Comparison of ENCODE assay signal across 18 mouse cellular contexts in the genomic region with DNA sequence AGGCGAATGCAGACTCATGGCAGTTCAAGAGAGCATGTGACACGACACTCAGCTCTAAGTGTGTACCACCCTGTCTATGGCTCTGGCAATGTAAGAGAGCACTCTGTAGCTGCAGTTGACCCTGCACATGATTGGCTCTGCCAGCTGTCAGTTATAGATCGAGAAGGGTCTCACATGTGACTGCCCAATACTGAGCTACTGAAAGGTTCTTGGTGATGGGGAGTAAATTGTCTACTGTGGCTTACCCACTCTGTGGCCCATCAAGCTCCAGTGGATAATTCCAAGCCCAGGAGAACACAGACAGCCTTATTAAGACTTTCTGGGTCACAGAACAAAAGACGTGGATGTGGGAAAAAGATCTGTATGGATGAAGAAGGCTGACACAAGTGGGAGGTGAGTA.
"Had no signal": no experiment of that assay in that cellular context is flagged by ENCODE, and none has a peak within 500 bp of the region (broad histone marks: within the 10 kb centered on the region; RNA-seq: fewer than 3 reads in every experiment).

No protein-coding gene starts in this region.

- H3K4me3 ChIP-seq: lung, embryonic 15.5 days; megakaryocyte, embryonic 14.5 days; midbrain, embryonic 13.5 days; midbrain, embryonic 15.5 days; neural tube, embryonic 12.5 days had no signal

- H3K36me3 ChIP-seq: lung, embryonic 15.5 days; midbrain, embryonic 13.5 days; midbrain, embryonic 15.5 days; neural tube, embryonic 12.5 days had no signal

- H3K9ac ChIP-seq: liver, postnatal 0 days; lung, embryonic 15.5 days; midbrain, embryonic 13.5 days; midbrain, embryonic 15.5 days; neural tube, embryonic 12.5 days had no signal

- H3K27ac ChIP-seq: lung, embryonic 15.5 days; macrophage; midbrain, embryonic 13.5 days; midbrain, embryonic 15.5 days; neural tube, embryonic 12.5 days had no signal

- H3K27me3 ChIP-seq: lung, embryonic 15.5 days; megakaryocyte, embryonic 14.5 days; midbrain, embryonic 13.5 days; midbrain, embryonic 15.5 days; neural tube, embryonic 12.5 days had no signal

- DNase-seq: liver, postnatal 0 days; lung, adult 2 months; lung, postnatal 14 days; lung, postnatal 36 days; right cerebral cortex, postnatal 25 days; right cerebral cortex, postnatal 4 days; spleen, adult 18-20 months; thymus, adult 18-20 months; thymus, postnatal 14 days; thymus, postnatal 36 days had no signal

- H3K9me3 ChIP-seq: lung, embryonic 15.5 days; megakaryocyte, embryonic 14.5 days; midbrain, embryonic 13.5 days; midbrain, embryonic 15.5 days; neural tube, embryonic 12.5 days had no signal

- H3K4me2 ChIP-seq: lung, embryonic 15.5 days; midbrain, embryonic 11.5 days; midbrain, embryonic 13.5 days; midbrain, embryonic 15.5 days; neural tube, embryonic 12.5 days had no signal

- ATAC-seq: liver, postnatal 0 days; lung, postnatal 0 days; midbrain, embryonic 13.5 days; midbrain, embryonic 15.5 days had no signal

- H3K4me1 ChIP-seq: lung, embryonic 15.5 days; megakaryocyte, embryonic 14.5 days; midbrain, embryonic 13.5 days; midbrain, embryonic 15.5 days; neural tube, embryonic 12.5 days had no signal
